Mouse (Mus musculus) gastrocnemius, postnatal 14 days (tissue): Measurements from ENCODE around the gene Sap30bp. TPM values are rescaled to one million over a fixed set of nuclear protein-coding genes. Genes with fewer than 3 reads are reported as not detected.

Source experiments
- DNase-seq: peaks from one replicate; pipeline ENCODE4 v3.0.0; 2021; ENCODE audit warnings: mixed read lengths
- intact Hi-C: fragments of 180-260 bp; cut with DNase I; formaldehyde crosslinking; loops from one replicate; pipeline ENCODE4 v1.15.1; 2025; ENCODE audit warnings: low total_unique reads
- total RNA-seq, 2 experiments: library from RNA; stranded (reverse); gene quantifications; 2 replicates each; pipeline ENCODE4 v1.2.3; 2021

The Sap30bp gene
- total RNA-seq, 2 experiments from 2014 or later, result 13.1 to 15.2 TPM

- intact Hi-C loops, result no loop called here
- no peak for DNase-seq
These were observed 62.2 kb downstream of the Sap30bp start for GRCm38 (mm10) chr11:115995256-115995655.

GRCm38 (mm10) chr11:115997047-115997446 lies 64.0 kb downstream of the Sap30bp start:
- no peak for DNase-seq
- intact Hi-C loops, result no loop called here

GRCm38 (mm10) chr11:115997662-115998061 lies 64.6 kb downstream of the Sap30bp start:
- intact Hi-C loops, result no loop called here
- DNase-seq, result no peak

- DNase-seq, result no peak
- intact Hi-C loops, result no loop called here
These were observed 65.9 kb downstream of the Sap30bp start for GRCm38 (mm10) chr11:115999027-115999426.

- DNase-seq, result peak; percentile 74
- intact Hi-C loops, result loop anchor here (2.0 kb wide), 1 partner anchor 61 kb away; no protein-coding TSS in a partner anchor
These were observed 66.6 kb downstream of the Sap30bp start for GRCm38 (mm10) chr11:115999538-116000143.

- no peak for DNase-seq
- intact Hi-C loops, result loop anchor here (2.0 kb wide), 1 partner anchor 62 kb away; no protein-coding TSS in a partner anchor
These were observed 67.5 kb downstream of the Sap30bp start for GRCm38 (mm10) chr11:116000607-116001006.

DNA sequence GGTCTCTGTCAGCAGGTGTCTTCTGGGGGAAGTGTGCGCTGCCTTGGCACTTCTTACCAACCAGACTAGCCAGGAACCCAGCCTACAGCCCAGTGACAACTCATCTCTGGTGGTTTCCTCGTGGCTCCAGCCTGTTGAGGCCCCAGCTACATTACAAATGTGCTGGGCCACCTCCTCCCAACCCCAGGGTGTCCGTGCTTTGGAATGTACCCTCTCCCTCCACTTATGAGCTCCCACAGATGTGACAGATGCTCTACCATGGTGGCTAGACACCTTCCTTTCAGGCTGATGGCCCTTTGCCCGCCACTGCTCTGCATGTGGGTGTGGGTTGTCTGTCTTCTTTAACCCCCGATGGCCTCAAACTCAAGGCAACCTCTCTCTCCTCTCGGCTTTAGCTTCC lies 68.6 kb downstream of the Sap30bp start:
- intact Hi-C loops, result loop anchor here (2.0 kb wide), 1 partner anchor 63 kb away; no protein-coding TSS in a partner anchor
- no peak for DNase-seq

- intact Hi-C loops, result no loop called here
- no peak for DNase-seq
These were observed 69.8 kb downstream of the Sap30bp start for GRCm38 (mm10) chr11:116002894-116003293.

GRCm38 (mm10) chr11:116004186-116004823 lies 71.2 kb downstream of the Sap30bp start:
- intact Hi-C loops, result no loop called here

DNA sequence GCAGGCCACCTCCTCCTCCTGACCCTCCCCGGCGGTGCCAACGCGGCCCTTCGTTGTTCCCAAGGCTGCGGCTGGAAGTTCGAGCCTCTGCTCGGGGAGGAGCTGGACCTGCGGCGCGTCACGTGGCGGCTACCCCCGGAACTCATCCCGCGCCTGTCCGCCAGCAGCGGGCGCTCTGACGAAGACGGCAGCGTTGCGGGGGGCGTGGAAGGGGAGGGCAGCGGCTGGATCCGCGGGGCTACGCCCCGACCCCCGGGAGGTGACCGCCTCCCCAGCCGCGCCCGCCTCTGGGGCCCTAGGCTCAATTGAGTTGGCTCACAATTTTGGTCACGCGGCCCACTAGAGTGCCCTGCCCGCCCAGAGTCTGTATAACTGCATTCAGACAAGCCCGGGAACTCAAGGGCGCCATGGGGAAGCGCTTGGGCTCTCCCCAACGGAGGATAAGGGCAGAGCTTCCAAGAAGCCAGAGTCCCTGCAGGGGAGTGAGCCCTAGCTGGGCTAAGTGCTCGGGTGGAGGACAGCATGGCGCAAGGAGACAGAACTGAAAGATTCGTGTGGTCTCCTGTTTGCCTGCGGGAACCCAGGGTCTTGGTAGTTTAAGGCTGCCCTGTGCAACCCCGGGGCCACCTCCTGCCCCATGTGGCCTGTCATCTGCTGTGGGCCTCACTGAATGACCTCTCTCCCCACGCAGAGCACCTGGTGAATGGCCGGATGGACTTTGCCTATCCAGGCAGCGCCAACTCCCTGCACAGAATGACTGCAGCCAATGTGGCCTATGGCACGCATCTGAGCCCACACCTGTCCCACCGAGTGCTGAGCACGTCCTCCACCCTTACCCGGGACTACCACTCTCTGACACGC lies 72.0 kb downstream of the Sap30bp start:
- peak; percentile 87 for DNase-seq
- intact Hi-C loops, result no loop called here

More at GRCm38 (mm10) chr11:116004186-116004823, 71.2 kb downstream of the Sap30bp start:
- DNase-seq, result no peak

GRCm38 (mm10) chr11:116005701-116006419 lies 72.8 kb downstream of the Sap30bp start:
- intact Hi-C loops, result no loop called here
- DNase-seq, result no peak

- intact Hi-C loops, result no loop called here
- no peak for DNase-seq
These were observed 74.2 kb downstream of the Sap30bp start for GRCm38 (mm10) chr11:116007095-116007850.

DNA sequence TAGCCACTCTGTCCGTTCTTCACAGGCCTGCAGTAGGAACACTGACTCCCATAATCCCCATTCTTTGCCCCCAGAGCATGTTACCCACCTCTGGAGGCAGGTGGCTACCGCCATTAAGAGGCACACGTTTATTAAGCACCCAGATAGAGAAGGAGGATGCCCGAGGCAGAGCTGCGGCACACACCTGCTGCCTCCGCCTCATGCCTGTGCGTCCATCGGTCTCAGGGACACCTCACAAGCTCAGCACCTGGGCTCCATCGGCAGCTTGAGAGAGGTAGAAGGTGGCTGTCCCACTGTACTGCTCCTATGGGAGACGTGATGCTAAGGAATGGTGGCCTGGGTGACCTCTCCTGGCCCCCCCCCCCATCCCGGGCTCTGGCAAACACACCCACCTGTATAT lies 75.3 kb downstream of the Sap30bp start:
- intact Hi-C loops, result no loop called here
- no peak for DNase-seq

- DNase-seq, result no peak
- intact Hi-C loops, result no loop called here
These were observed 75.8 kb downstream of the Sap30bp start for GRCm38 (mm10) chr11:116008832-116009375.

GRCm38 (mm10) chr11:116009661-116010060 lies 76.6 kb downstream of the Sap30bp start:
- no peak for DNase-seq

DNA sequence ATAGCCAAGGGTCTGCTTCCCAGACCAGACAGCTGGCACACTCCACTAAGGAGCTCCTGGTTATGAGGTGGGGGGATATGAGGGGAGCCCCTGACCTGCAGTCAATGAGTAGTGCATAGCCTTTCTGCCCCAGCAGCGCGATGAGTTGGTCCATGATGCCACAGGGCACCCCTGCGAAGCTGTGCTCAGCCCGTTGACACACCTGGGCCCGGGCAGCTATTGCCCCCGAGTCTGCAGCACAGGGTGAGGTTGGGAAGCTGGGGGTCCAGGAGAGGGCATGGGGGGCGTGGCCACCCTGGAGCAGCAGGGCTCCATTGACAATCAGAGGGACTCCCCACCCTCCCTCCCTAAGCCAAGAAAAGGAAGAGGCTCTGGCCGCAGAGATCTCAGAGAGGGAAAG lies 77.1 kb downstream of the Sap30bp start:
- no peak for DNase-seq
- intact Hi-C loops, result no loop called here

More at GRCm38 (mm10) chr11:116009661-116010060, 76.6 kb downstream of the Sap30bp start:
- intact Hi-C loops, result no loop called here

- no peak for DNase-seq
- intact Hi-C loops, result no loop called here
These were observed 77.9 kb downstream of the Sap30bp start for GRCm38 (mm10) chr11:116010948-116011347.

DNA sequence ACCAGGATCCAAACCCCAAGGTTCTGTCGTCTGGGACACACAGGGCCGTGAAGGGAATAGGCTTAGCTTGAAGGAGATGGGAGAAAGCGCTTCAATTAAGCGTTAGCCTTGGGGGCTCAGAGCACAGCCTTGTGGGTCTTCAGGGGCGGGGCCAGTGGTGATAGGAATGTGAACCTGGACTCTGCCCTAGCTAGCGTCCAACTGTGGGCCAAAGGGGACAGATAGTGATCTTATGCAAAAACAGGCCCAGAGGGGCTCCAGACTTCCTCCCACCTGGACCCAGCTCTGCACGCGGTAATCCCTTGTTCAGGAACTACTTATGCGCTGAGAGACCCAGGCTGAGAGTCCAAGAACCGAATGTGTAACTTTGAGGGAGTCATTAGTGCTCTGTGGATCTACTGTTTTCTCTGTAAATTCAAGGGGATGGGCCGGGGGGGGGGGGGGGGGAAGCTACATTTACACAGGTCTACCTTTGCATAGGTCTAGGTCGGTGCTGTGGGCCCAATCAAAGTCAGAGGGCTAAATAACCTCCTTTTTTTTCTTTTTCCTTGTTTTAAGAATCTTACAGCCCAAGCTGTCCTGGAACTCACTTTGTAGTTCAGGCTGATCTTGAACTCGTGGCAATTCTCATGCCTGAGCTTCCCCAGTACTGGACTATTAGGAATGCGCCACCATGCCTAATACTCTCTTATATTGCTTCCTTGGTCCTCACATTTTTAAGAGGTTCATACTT lies 78.6 kb downstream of the Sap30bp start:
- intact Hi-C loops, result no loop called here
- no peak for DNase-seq
